Mouse (Mus musculus): Measurements from ENCODE around the gene Nol8. TPM values are rescaled to one million over a fixed set of nuclear protein-coding genes. Genes with fewer than 3 reads are reported as not detected.

Nol8 gene
- total RNA-seq (2021): 10 to 100 TPM; 12.8 to 13.1 TPM
- long read RNA-seq, experiment 1, full-length matches to known transcripts: 4 of 6 reads
- long read RNA-seq, experiment 1, partial matches to known transcripts: 1 of 6 reads
- long read RNA-seq, experiment 1, other reads (novel, unspliced or antisense): 1 of 6 reads
- long read RNA-seq, experiment 2, full-length matches to known transcripts: 9 of 12 reads
- long read RNA-seq, experiment 2, partial matches to known transcripts: 0 of 12 reads
- long read RNA-seq, experiment 2, other reads (novel, unspliced or antisense): 3 of 12 reads

DNA sequence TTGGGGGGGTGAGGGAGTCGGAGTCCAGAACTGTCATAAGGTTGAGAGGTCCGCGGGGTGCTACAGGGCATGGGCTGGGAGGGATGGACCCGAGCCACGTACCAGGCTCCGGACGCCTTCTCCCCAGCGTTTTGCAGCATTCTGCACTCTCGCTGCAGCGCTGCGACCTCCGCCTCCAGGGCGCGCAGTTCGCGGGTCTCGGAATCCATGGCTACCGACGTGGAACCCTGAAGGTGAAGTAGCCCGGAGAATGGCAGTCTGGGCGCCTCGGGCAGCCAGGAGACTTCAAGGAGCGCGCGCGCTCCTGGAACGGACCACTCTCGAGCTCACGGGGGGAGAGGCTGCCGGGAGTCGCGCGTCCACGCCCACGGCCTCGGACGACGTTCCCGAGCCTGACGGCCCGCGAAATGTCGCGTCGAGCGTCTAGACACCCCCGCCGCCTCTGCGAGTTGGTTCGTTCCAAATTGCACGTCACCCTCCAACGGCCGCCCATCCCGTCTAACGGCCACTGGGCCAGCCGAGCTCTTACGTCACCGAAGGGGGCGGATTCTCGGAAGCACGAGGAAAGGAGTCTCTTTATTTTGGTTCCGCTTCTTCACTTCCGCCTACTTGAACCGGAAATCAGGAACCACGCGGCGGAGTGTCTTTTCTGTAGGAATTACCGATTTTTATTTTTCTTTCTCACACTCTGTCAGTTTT lies at the start of gene Nol8, which contains the start of gene Cenpp:
Nol8 (plus strand) TSS at position 598 of the 699 bp plus-strand sequence.
Cenpp (minus strand) TSS at position 305 of the 699 bp plus-strand sequence.
- no peak for TF ChIP-seq CTCF (IDR thresholded peaks at IDR 0.05)
- peak; percentile 100 for DNase-seq
- intact Hi-C loops (cut with DNase I): loop anchor here (5.0 kb wide), 1 partner anchor 325 kb away; no protein-coding TSS in a partner anchor
- Histone ChIP-seq H3K4me3 (peak within 1 kb of the TSS; percentile 79), H3K27ac (peak within 1 kb of the TSS; percentile 93)

DNA sequence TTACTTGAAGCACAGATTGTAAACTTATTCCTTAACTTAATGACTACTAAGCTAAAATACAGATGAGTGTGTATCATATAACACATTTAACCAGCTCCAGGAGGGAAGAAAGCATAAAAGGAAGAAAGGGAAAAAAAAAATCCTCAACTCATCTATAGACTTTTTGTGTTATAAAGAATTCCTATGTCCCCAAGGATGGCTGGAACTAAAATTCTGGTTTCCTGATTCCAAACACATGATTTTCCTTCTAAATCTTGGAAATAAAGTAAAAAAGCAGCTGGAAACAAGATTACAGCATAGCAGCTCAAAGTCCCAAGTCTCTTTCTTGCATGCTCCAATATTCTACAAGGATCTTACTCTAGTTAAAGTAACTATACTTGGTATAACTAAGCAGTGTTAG lies 49.3 kb upstream of the Nol8 start:
- no peak for DNase-seq
- peak overlapping the region; percentile 31; the same call in 1 of the 2 replicates for H3K27ac ChIP-seq
- no peak overlapping the region for H3K4me3 ChIP-seq
- TF ChIP-seq CTCF (IDR thresholded peaks at IDR 0.05): no peak
- intact Hi-C loops (cut with DNase I): no loop called here

DNA sequence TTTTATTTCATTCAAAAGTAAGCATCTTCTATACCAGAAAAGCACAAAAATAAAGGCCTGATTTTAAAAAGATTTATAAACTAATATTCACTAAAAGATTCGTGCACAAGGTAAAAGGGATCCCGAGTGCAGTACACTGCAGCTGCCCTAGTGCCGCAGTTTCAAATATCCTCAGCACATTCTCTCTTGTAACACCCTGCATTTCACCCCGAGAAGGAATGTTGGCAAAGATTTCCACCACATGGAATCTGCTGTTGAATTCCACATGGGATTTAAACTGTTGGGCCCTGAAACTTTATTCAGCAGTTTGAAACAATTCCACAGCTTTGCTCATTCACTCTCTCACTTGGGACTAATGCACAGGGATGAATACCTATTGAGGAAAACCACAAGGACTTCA lies 45.2 kb upstream of the Nol8 start, which contains the start of gene Ogn:
Ogn (plus strand) TSS at position 333 of the 400 bp plus-strand sequence.
- H3K27ac ChIP-seq: peak within 1 kb of the TSS; percentile 81
- H3K4me3 ChIP-seq: peak within 1 kb of the TSS; percentile 62
- intact Hi-C loops (cut with DNase I): no loop called here
- DNase-seq: peak; percentile 32
- no peak for TF ChIP-seq CTCF (IDR thresholded peaks at IDR 0.05)

GRCm38 (mm10) chr13:49608589-49609322 lies 44.1 kb upstream of the Nol8 start:
- TF ChIP-seq CTCF (IDR thresholded peaks at IDR 0.05): no peak

GRCm38 (mm10) chr13:49617021-49617420 lies 35.9 kb upstream of the Nol8 start:
- H3K27ac ChIP-seq: no peak overlapping the region
- intact Hi-C loops (cut with DNase I): no loop called here
- DNase-seq: no peak
- no peak overlapping the region for H3K4me3 ChIP-seq
- no peak for TF ChIP-seq CTCF (IDR thresholded peaks at IDR 0.05)

More at GRCm38 (mm10) chr13:49608589-49609322, 44.1 kb upstream of the Nol8 start:
- Histone ChIP-seq H3K4me3 (peak overlapping the region; percentile 62), H3K27ac (peak overlapping the region; percentile 81)
- no peak for DNase-seq
- intact Hi-C loops (cut with DNase I): no loop called here

- intact Hi-C loops (cut with DNase I): no loop called here
- TF ChIP-seq CTCF (IDR thresholded peaks at IDR 0.05): no peak
Observed at GRCm38 (mm10) chr13:49618365-49618764, 34.5 kb upstream of the Nol8 start.

GRCm38 (mm10) chr13:49623216-49623615 lies 29.7 kb upstream of the Nol8 start:
- Histone ChIP-seq H3K4me3 (no peak overlapping the region), H3K27ac (no peak overlapping the region)
- no peak for TF ChIP-seq CTCF (IDR thresholded peaks at IDR 0.05)
- no peak for DNase-seq
- intact Hi-C loops (cut with DNase I): no loop called here

More at GRCm38 (mm10) chr13:49618365-49618764, 34.5 kb upstream of the Nol8 start:
- Histone ChIP-seq H3K4me3 (no peak overlapping the region), H3K27ac (no peak overlapping the region)
- DNase-seq: no peak

DNA sequence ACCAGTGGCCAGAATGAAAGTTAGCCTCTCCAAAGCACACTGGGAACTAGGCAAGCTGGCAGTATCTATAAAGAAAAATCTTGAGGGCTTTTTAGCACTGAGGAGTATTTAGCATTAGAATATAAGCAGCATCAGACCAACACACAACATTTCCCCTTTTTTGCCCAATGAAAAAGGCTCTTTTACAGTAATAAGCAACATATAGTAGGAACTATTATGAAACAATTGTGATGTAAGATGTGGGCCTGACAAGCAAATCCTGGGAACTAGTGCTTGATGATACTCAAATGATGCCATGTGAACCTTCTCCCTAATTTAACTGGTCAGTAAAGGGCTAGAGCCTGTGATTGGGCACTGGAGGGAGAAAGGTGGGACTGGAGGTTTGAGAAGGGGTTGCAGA lies 24.7 kb upstream of the Nol8 start:
- H3K27ac ChIP-seq: no peak overlapping the region
- intact Hi-C loops (cut with DNase I): no loop called here
- TF ChIP-seq CTCF (IDR thresholded peaks at IDR 0.05): no peak
- DNase-seq: no peak
- H3K4me3 ChIP-seq: no peak overlapping the region

DNA sequence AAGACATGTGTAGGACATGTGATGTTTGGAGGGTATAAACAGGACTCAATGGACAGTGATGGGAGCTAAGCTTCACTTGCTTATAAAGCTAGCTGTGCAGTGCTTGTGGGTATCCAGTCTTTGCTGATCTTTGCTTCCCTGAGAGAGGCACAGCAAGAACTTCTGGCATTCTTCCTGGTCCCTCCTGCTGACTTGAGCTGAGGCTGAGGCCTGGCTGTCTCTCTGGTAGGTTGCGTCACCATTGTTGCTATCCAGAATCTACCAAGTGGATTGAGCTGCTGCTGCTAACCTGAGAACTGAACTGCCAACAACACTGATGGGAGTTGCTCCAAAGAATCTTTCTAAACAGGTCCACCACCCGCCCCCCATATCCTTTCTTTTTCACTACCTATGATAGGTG lies 23.8 kb upstream of the Nol8 start:
- intact Hi-C loops (cut with DNase I): no loop called here
- Histone ChIP-seq H3K27ac (no peak overlapping the region), H3K4me3 (no peak overlapping the region)
- no peak for TF ChIP-seq CTCF (IDR thresholded peaks at IDR 0.05)
- peak; percentile 36 for DNase-seq

- DNase-seq: no peak
- H3K4me3 ChIP-seq: no peak overlapping the region
- intact Hi-C loops (cut with DNase I): loop anchor here (5.0 kb wide), 1 partner anchor 78 kb away; no protein-coding TSS in a partner anchor
- no peak for TF ChIP-seq CTCF (IDR thresholded peaks at IDR 0.05)
- H3K27ac ChIP-seq: no peak overlapping the region
Observed at GRCm38 (mm10) chr13:49639965-49640364, 12.9 kb upstream of the Nol8 start.

DNA sequence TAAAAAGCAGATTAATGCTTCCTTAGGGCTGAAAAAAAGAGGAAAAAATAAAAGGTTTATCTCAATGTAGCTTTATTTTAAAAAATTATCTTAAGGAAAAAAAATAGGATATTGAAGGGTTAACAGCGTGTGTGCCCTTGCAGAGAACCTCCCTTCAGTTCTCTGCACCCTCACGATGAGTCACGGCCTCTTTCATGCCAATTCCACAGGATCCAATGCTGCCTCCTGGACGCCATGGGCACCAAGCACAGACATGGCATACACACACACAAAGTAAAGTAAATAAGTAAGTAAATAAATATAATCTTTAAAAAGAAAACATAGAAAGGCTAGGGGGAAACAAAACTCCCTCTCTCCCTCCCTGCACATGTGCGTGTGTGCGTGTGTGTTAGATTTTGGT lies 10.2 kb upstream of the Nol8 start:
- intact Hi-C loops (cut with DNase I): loop anchor here (5.0 kb wide), 1 partner anchor 80 kb away; no protein-coding TSS in a partner anchor
- Histone ChIP-seq H3K27ac (peak overlapping the region; percentile 43), H3K4me3 (no peak overlapping the region)
- no peak for TF ChIP-seq CTCF (IDR thresholded peaks at IDR 0.05)
- DNase-seq: no peak

DNA sequence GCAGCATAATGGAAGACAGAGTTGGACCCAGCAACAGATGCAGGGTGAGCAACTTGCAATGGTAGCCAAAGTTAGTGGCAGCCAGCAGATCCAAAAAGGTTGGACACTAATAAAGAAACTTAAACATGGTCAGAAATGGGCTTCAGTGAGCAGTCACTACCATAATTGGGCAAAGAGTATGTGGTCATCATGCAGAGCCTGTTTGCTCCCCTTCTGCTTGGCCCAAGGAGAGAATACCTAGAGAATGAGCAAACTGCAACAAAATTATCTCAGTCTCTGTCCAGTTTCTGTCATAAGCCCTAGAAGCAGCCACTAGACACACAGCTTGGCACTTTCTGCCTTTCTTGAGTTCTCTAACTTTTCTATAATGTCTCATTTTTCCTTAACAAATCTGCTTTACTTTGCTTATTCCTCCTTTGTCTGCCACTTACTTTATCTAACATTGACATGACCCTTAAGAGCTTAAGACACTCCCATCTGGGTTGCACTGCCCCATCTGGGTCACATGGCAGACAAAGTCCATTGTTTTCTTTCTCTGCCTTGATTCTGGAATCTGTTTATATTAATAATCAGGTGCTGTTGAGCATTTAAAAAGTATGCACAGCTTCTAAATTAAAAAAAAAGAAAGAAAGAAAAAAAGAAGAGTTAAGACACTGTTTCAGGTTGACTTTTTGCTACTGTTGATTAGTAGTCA lies 9.1 kb upstream of the Nol8 start:
- intact Hi-C loops (cut with DNase I): loop anchor here (5.0 kb wide), 1 partner anchor 82 kb away; no protein-coding TSS in a partner anchor
- Histone ChIP-seq H3K27ac (peak overlapping the region; percentile 43), H3K4me3 (no peak overlapping the region)
- DNase-seq: no peak
- TF ChIP-seq CTCF (IDR thresholded peaks at IDR 0.05): no peak
